Mouse (Mus musculus): ENCODE measurements around the gene Tns4. TPM values are rescaled to one million over a fixed set of nuclear protein-coding genes. Genes with fewer than 3 reads are reported as not detected.

Gene Tns4
- total and polyA plus RNA-seq, 3 experiments = 0.03 TPM; not detected in 2

DNA sequence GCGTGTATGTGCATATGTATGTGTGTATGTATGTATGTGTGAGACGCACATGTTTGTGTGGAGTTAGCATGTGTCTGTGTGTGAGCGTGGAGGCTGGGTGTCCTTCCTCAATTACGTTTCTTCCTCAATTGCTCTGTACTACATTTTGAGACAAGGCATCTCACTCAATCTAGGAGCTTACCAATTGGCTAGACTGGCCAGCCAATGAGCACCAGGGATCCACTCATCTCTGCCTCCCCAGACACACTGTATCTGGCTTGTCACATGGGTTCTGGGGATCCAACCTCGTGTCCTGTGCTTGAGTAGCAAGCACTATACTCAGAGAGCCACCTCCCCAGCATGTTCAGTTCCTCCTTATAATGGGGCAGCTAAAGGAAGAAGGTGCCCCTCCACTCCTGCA, 20.7 kb downstream of the Tns4 start (continued):
- TF ChIP-seq CHD2 (IDR thresholded peaks at IDR 0.05; ENCODE audit: low read length) = no peak
- no peak for TF ChIP-seq KAT2A (conservative IDR thresholded peaks at IDR 0.05; ENCODE audit: low read depth, low read length)
- no peak for TF ChIP-seq NRF1 (IDR thresholded peaks at IDR 0.05; ENCODE audit: insufficient read depth, low read depth, low read length, poor library complexity, severe bottlenecking)
- TF ChIP-seq MEF2A (IDR thresholded peaks at IDR 0.05; ENCODE audit: extremely low read depth, insufficient replicate concordance, low read depth, low read length, poor library complexity, severe bottlenecking) = no peak
- TF ChIP-seq ZKSCAN1 (IDR thresholded peaks at IDR 0.05; ENCODE audit: low read depth, low read length) = no peak
- TF ChIP-seq JUND (IDR thresholded peaks at IDR 0.05; ENCODE audit: low read depth, low read length) = 0 out of 2 replicates have a peak, but pooled peaks have one; percentile 37
- no peak for TF ChIP-seq UBTF (IDR thresholded peaks at IDR 0.05; ENCODE audit: borderline replicate concordance, insufficient read depth, low read depth, low read length)
- TF ChIP-seq RAD21 (IDR thresholded peaks at IDR 0.05; ENCODE audit: low read depth, low read length) = no peak
- no peak for TF ChIP-seq ETS1 (IDR thresholded peaks at IDR 0.05; ENCODE audit: low read depth, low read length)
- TF ChIP-seq POLR2AphosphoS2 (IDR thresholded peaks at IDR 0.05; ENCODE audit: low read length) = no peak
- no peak for TF ChIP-seq TAL1 (IDR thresholded peaks at IDR 0.05; ENCODE audit: low read length)
- peak in 1 of 2 experiments; percentile 71; a peak in 3 of 4 replicates for TF ChIP-seq POLR2A (IDR thresholded peaks at IDR 0.05; ENCODE audit: control insufficient read depth in 1 of 2, insufficient read depth in 1 of 2, low read depth in 1 of 2, low read length in 2 of 2, poor library complexity in 1 of 2)
- TF ChIP-seq MXI1 (IDR thresholded peaks at IDR 0.05; ENCODE audit: low read depth, low read length) = peak; percentile 71
- TF ChIP-seq MAFK (IDR thresholded peaks at IDR 0.05; ENCODE audit: borderline replicate concordance, low read depth, low read length) = no peak
- no peak for TF ChIP-seq BHLHE40 (IDR thresholded peaks at IDR 0.05; ENCODE audit: borderline replicate concordance, low read depth, low read length)
- peak; percentile 94 for TF ChIP-seq MAX (IDR thresholded peaks at IDR 0.05; ENCODE audit: low read length)
- TF ChIP-seq ELF1 (IDR thresholded peaks at IDR 0.05; ENCODE audit: low read depth, low read length) = no peak
- peak; percentile 77 for TF ChIP-seq USF1 (IDR thresholded peaks at IDR 0.05; ENCODE audit: low read depth, low read length)
- peak; percentile 44 for TF ChIP-seq NELFE (IDR thresholded peaks at IDR 0.05; ENCODE audit: low read depth, low read length)
- TF ChIP-seq POLR2AphosphoS5 (IDR thresholded peaks at IDR 0.05; ENCODE audit: borderline replicate concordance, low read depth, low read length) = no peak
- TF ChIP-seq MYC (IDR thresholded peaks at IDR 0.05; ENCODE audit: low read depth, low read length) = peak; percentile 97
- no peak for TF ChIP-seq E2F4 (IDR thresholded peaks at IDR 0.05; ENCODE audit: borderline replicate concordance, low read depth, low read length)

GRCm38 (mm10) chr11:99067591-99067990, 21.5 kb downstream of the Tns4 start:
- no peaks in the 10 kb centered on the region for H3K9me3 ChIP-seq (replicated peaks; ENCODE audit: insufficient read depth, low read length)
- H3K27me3 ChIP-seq (ENCODE audit: control insufficient read depth in 1 of 2, insufficient read depth in 2 of 2, low read length in 2 of 2) = no peaks in the 10 kb centered on the region; a peak in 1 of 4 replicates
- H3K4me1 ChIP-seq (ENCODE audit: control insufficient read depth in 1 of 2, insufficient read depth in 2 of 2, low read length in 2 of 2) = peaks cover 2 to 25% of the 10 kb centered on the region in 2 experiments; a peak in 3 of 4 replicates
- no peaks in the 10 kb centered on the region for H3K79me2 ChIP-seq (ENCODE audit: control insufficient read depth, insufficient read depth, low read length, poor library complexity)
- H3K4me3 ChIP-seq (ENCODE audit: control insufficient read depth in 1 of 2, insufficient read depth in 1 of 2, low read depth in 2 of 2, low read length in 2 of 2) = no peak overlapping the region
- DNase-seq (ENCODE audit: low read depth, low spot score) = no peak
- TF ChIP-seq MAFK (IDR thresholded peaks at IDR 0.05; ENCODE audit: borderline replicate concordance, low read depth, low read length) (no peak), TBP (IDR thresholded peaks at IDR 0.05; ENCODE audit: low read depth, low read length) (no peak), ZMIZ1 (IDR thresholded peaks at IDR 0.05; ENCODE audit: low read depth, low read length) (no peak), MYC (IDR thresholded peaks at IDR 0.05; ENCODE audit: low read depth, low read length) (no peak), POLR2AphosphoS2 (IDR thresholded peaks at IDR 0.05; ENCODE audit: low read length) (no peak), MYB (IDR thresholded peaks at IDR 0.05; ENCODE audit: low read depth, low read length) (no peak), CHD1 (IDR thresholded peaks at IDR 0.05; ENCODE audit: low read depth, low read length) (no peak), E2F4 (IDR thresholded peaks at IDR 0.05; ENCODE audit: borderline replicate concordance, low read depth, low read length) (no peak), MXI1 (IDR thresholded peaks at IDR 0.05; ENCODE audit: low read depth, low read length) (no peak), RCOR1 (IDR thresholded peaks at IDR 0.05; ENCODE audit: low read depth, low read length) (no peak), NRF1 (IDR thresholded peaks at IDR 0.05; ENCODE audit: insufficient read depth, low read depth, low read length, poor library complexity, severe bottlenecking) (no peak), MEF2A (IDR thresholded peaks at IDR 0.05; ENCODE audit: extremely low read depth, insufficient replicate concordance, low read depth, low read length, poor library complexity, severe bottlenecking) (no peak), ELF1 (IDR thresholded peaks at IDR 0.05; ENCODE audit: low read depth, low read length) (no peak)
- no peak overlapping the region for H3K9ac ChIP-seq (ENCODE audit: control insufficient read depth, low read depth, low read length, poor library complexity, severe bottlenecking)
- H3K27ac ChIP-seq (ENCODE audit: control insufficient read depth, low read depth, low read length) = no peak overlapping the region
- peaks cover 0 to 7% of the 10 kb centered on the region in 2 experiments; a peak in 1 of 4 replicates for H3K36me3 ChIP-seq (ENCODE audit: control insufficient read depth in 1 of 2, insufficient read depth in 2 of 2, low read length in 2 of 2)
